ENCODE assay signal across 10 mouse cellular contexts in the genomic region with DNA sequence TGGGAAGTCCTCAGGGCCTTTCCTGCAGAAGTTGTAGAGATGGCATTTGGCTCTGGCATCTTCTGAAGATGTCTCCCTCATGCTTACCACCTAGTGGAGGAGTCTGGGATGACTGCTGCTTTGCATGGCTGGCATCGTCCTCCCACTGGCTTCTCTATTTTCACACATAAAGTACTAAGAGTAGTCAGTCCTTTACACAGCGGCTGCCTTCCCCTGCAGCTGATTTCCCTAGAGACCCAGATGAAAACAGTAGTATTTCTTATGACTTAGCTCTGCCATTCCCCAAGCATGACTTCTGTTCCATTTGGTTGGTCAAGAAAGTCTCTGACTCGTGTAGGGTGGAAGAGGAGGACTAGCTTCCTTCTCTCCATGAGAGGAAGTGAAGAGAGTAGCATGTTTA. TPM values are rescaled to one million over a fixed set of nuclear protein-coding genes. Genes with fewer than 3 reads are reported as not detected.
DNase-seq lines count a peak whose midpoint lies in the region; ATAC-seq and TF ChIP-seq lines count a peak whose summit lies in the region.
"Had no signal": no experiment of that assay in that cellular context is flagged by ENCODE, and none has a peak within 500 bp of the region (broad histone marks: within the 10 kb centered on the region; RNA-seq: fewer than 3 reads in every experiment).

No protein-coding gene starts in this region.

- no peaks in the 10 kb centered on the region for H3K27me3 ChIP-seq in cerebellum, adult 2 months (ENCODE audit: control insufficient read depth, insufficient read depth, low read length)
- no peaks in the 10 kb centered on the region for H3K27me3 ChIP-seq in liver, adult 2 months (ENCODE audit: control insufficient read depth, insufficient read depth, low read length)
- H3K27me3 ChIP-seq in liver, embryonic 12.5 days (replicated peaks), result no peaks in the 10 kb centered on the region
- H3K27me3 ChIP-seq: hindbrain, embryonic 15.5 days; lung, embryonic 15.5 days had no signal

- 45% methylated on average over 3 of the region's 3 CpGs for WGBS in cerebellum, adult 2 months
- WGBS in liver, adult 2 months, result 69% methylated on average over 3 of the region's 3 CpGs
- WGBS in liver, embryonic 12.5 days (ENCODE audit: insufficient replicate concordance), result 52% methylated on average over 3 of the region's 3 CpGs
- 31% methylated on average over 3 of the region's 3 CpGs for WGBS in bone marrow, adult 2 months

- no peak for DNase-seq in cerebellum, adult 2 months
- no peak for DNase-seq in cerebellum, adult 9-10 months
- no peak for DNase-seq in liver, adult 2 months (ENCODE audit: extremely low read depth, low read depth, low spot score)
- DNase-seq in spleen, adult 18-20 months, result peak; percentile 54 to 60
- DNase-seq in heart, postnatal 4 days, result no peak
- no peak for DNase-seq in yolk sac, embryonic 10.5 days (ENCODE audit: low spot score)

- H3K79me2 ChIP-seq in liver, adult 2 months (ENCODE audit: control insufficient read depth, insufficient read depth, low read length), result no peaks in the 10 kb centered on the region

- H3K9ac ChIP-seq in liver, adult 2 months (ENCODE audit: low read depth, low read length), result no peak overlapping the region
- no peak overlapping the region for H3K9ac ChIP-seq in liver, embryonic 12.5 days
- H3K9ac ChIP-seq: hindbrain, embryonic 15.5 days; lung, embryonic 15.5 days had no signal

- no peak overlapping the region for H3K4me3 ChIP-seq in cerebellum, adult 2 months (replicated peaks; ENCODE audit: insufficient read depth, low read depth, low read length)
- H3K4me3 ChIP-seq in liver, adult 2 months (ENCODE audit: insufficient read depth, low read depth, low read length), result no peak overlapping the region
- no peak overlapping the region for H3K4me3 ChIP-seq in liver, embryonic 12.5 days
- H3K4me3 ChIP-seq in bone marrow, adult 2 months (replicated peaks; ENCODE audit: control insufficient read depth, low read depth, low read length), result no peak overlapping the region
- H3K4me3 ChIP-seq: hindbrain, embryonic 15.5 days; lung, embryonic 15.5 days had no signal

- 0 out of 2 replicates have a peak, but pooled peaks have one; percentile 10 for TF ChIP-seq CTCF in cerebellum, adult 2 months (IDR thresholded peaks at IDR 0.05; ENCODE audit: borderline replicate concordance, insufficient read depth, low read depth, low read length)
- TF ChIP-seq CTCF in liver, adult 2 months (IDR thresholded peaks at IDR 0.05; ENCODE audit: low read depth, low read length), result peak; percentile 16; the same call in 1 of the 2 replicates
- peak; percentile 18; the same call in 1 of the 2 replicates for TF ChIP-seq CTCF in bone marrow, adult 2 months (IDR thresholded peaks at IDR 0.05; ENCODE audit: control insufficient read depth, insufficient read depth, low read length)

- TF ChIP-seq POLR2A in cerebellum, adult 2 months (IDR thresholded peaks at IDR 0.05; ENCODE audit: borderline replicate concordance, insufficient read depth, low read length), result no peak
- no peak for TF ChIP-seq POLR2A in liver, adult 2 months (IDR thresholded peaks at IDR 0.05; ENCODE audit: extremely low read depth, insufficient read depth, low read length)
- TF ChIP-seq POLR2A in bone marrow, adult 2 months (IDR thresholded peaks at IDR 0.05; ENCODE audit: borderline replicate concordance, control insufficient read depth, low read depth, low read length), result no peak

- H3K4me2 ChIP-seq in liver, embryonic 12.5 days, result no peak overlapping the region
- H3K4me2 ChIP-seq: hindbrain, embryonic 15.5 days; lung, embryonic 15.5 days had no signal

- no peaks in the 10 kb centered on the region for H3K36me3 ChIP-seq in liver, adult 2 months (ENCODE audit: control insufficient read depth, insufficient read depth, low read length)
- no peaks in the 10 kb centered on the region for H3K36me3 ChIP-seq in liver, embryonic 12.5 days
- H3K36me3 ChIP-seq: hindbrain, embryonic 15.5 days; lung, embryonic 15.5 days had no signal

- no peaks in the 10 kb centered on the region for H3K4me1 ChIP-seq in cerebellum, adult 2 months (ENCODE audit: control insufficient read depth, insufficient read depth, low read length)
- no peaks in the 10 kb centered on the region for H3K4me1 ChIP-seq in liver, adult 2 months (ENCODE audit: control insufficient read depth, insufficient read depth, low read length)
- no peaks in the 10 kb centered on the region for H3K4me1 ChIP-seq in liver, embryonic 12.5 days
- no peaks in the 10 kb centered on the region for H3K4me1 ChIP-seq in bone marrow, adult 2 months (ENCODE audit: control insufficient read depth, insufficient read depth, low read length)
- H3K4me1 ChIP-seq: hindbrain, embryonic 15.5 days; lung, embryonic 15.5 days had no signal

- H3K27ac ChIP-seq in cerebellum, adult 2 months (ENCODE audit: insufficient read depth, low read length), result no peak overlapping the region
- no peak overlapping the region for H3K27ac ChIP-seq in liver, adult 2 months (replicated peaks; ENCODE audit: insufficient read depth, low read depth, low read length)
- no peak overlapping the region for H3K27ac ChIP-seq in liver, embryonic 12.5 days
- H3K27ac ChIP-seq in bone marrow, adult 2 months (ENCODE audit: control insufficient read depth, insufficient read depth, low read depth, low read length, poor library complexity), result no peak overlapping the region
- H3K27ac ChIP-seq: hindbrain, embryonic 15.5 days; lung, embryonic 15.5 days had no signal

- H3K9me3 ChIP-seq in liver, embryonic 12.5 days (replicated peaks), result no peaks in the 10 kb centered on the region
- H3K9me3 ChIP-seq: hindbrain, embryonic 15.5 days; lung, embryonic 15.5 days had no signal

- ATAC-seq in liver, embryonic 12.5 days, result no peak

RNA-seq across cellular contexts. Expression of a gene that starts 20.3 kb away (rescaled TPM):
- polyA plus RNA-seq in cerebellum, adult 2 months (2012; rRNA removed), result 17.7 and 19.6 TPM in 2 replicates
- 12.7 and 14.4 TPM in 2 replicates for total RNA-seq in liver, adult 2 months (2014; rRNA removed)
- 1.6 and 1.8 TPM in 2 replicates for polyA plus RNA-seq in liver, adult 2 months (2012; rRNA removed)
- 14.9 and 16.2 TPM in 2 replicates for polyA plus RNA-seq in liver, embryonic 12.5 days (2016; fragmentation: Nextera tagmentation; extraction: Ambion mirVana)
- 4.5 and 15.6 TPM in 2 replicates for polyA plus RNA-seq in bone marrow, adult 2 months (2011; ENCODE audit: insufficient read depth, insufficient read length, low replicate concordance, missing spikeins)
- total RNA-seq in heart, postnatal 4 days (2021), result 10 to 100 TPM; 16.0 to 16.6 TPM

RNA-seq across cellular contexts. Expression of a gene that starts 52.8 kb away (rescaled TPM):
- 50.8 and 59.7 TPM in 2 replicates for polyA plus RNA-seq in cerebellum, adult 2 months (2012; rRNA removed)
- total RNA-seq in liver, adult 2 months (2014; rRNA removed), result 3.7 and 5.2 TPM in 2 replicates
- polyA plus RNA-seq in liver, adult 2 months (2012; rRNA removed), result 3.2 and 5.7 TPM in 2 replicates
- polyA plus RNA-seq in liver, embryonic 12.5 days (2016; fragmentation: Nextera tagmentation; extraction: Ambion mirVana), result 12.0 and 12.2 TPM in 2 replicates
- 2.0 and 6.9 TPM in 2 replicates for polyA plus RNA-seq in bone marrow, adult 2 months (2011; ENCODE audit: insufficient read depth, insufficient read length, low replicate concordance, missing spikeins)
- 10 to 100 TPM; 61.6 to 69.6 TPM for total RNA-seq in heart, postnatal 4 days (2021)

Comparison
In these comparisons a context has a peak if more than half of its experiments do, and no peak if none do; other contexts are left out.
1. DNase-seq: peak in spleen, adult 18-20 months (2 of 2); none in cerebellum, adult 2 months (0 of 2), cerebellum, adult 9-10 months (single experiment), liver, adult 2 months (single experiment), heart, postnatal 4 days (single experiment) and yolk sac, embryonic 10.5 days (single experiment).
2. Peak in every context shown above with its lines, with median percentiles within 50 percentile points of each other: CTCF ChIP-seq.